In genomic region chr17:31069845-31070244, GRCm38 (mm10) we compare ENCODE assay signal across 18 mouse cellular contexts. TPM values are rescaled to one million over a fixed set of nuclear protein-coding genes. Genes with fewer than 3 reads are reported as not detected.
A peak's percentile ranks its signal among the peaks of the same experiment; 100 is the strongest.
DNase-seq lines count a peak whose midpoint lies in the region; ATAC-seq and TF ChIP-seq lines count a peak whose summit lies in the region.
"Had no signal": no experiment of that assay in that cellular context is flagged by ENCODE, and none has a peak within 500 bp of the region (broad histone marks: within the 10 kb centered on the region; RNA-seq: fewer than 3 reads in every experiment).

No protein-coding gene starts in this region.

- no peaks in the 10 kb centered on the region for H3K27me3 ChIP-seq in forebrain, embryonic 15.5 days
- H3K27me3 ChIP-seq in forebrain, embryonic 16.5 days (replicated peaks; ENCODE audit: control insufficient read depth, insufficient read depth, low read length), result no peaks in the 10 kb centered on the region
- no peaks in the 10 kb centered on the region for H3K27me3 ChIP-seq in limb, embryonic 12.5 days
- H3K27me3 ChIP-seq in limb, embryonic 10.5 days (ENCODE audit: low read depth, poor library complexity, severe bottlenecking), result no peaks in the 10 kb centered on the region
- no peaks in the 10 kb centered on the region for H3K27me3 ChIP-seq in liver, embryonic 14.5 days (ENCODE audit: control insufficient read depth, insufficient read depth, low read length)
- H3K27me3 ChIP-seq: heart, embryonic 13.5 days; stomach, embryonic 15.5 days had no signal

- 74% methylated on average over 4 of the region's 4 CpGs for WGBS in forebrain, embryonic 15.5 days
- WGBS in forebrain, embryonic 16.5 days, result 70% methylated on average over 4 of the region's 4 CpGs
- WGBS in limb, embryonic 12.5 days, result 80% methylated on average over 4 of the region's 4 CpGs
- WGBS in limb, embryonic 10.5 days, result 81% methylated on average over 4 of the region's 4 CpGs
- 13% methylated on average over 4 of the region's 4 CpGs for WGBS in liver, embryonic 14.5 days (ENCODE audit: insufficient replicate concordance)

- no peak overlapping the region for H3K4me2 ChIP-seq in forebrain, embryonic 15.5 days (replicated peaks)
- H3K4me2 ChIP-seq in forebrain, embryonic 16.5 days (ENCODE audit: low read length), result no peak overlapping the region
- no peak overlapping the region for H3K4me2 ChIP-seq in limb, embryonic 12.5 days
- H3K4me2 ChIP-seq in liver, embryonic 14.5 days (ENCODE audit: low read depth), result no peak overlapping the region
- H3K4me2 ChIP-seq: stomach, embryonic 15.5 days had no signal

- peaks cover 11% of the 10 kb centered on the region for H3K36me3 ChIP-seq in forebrain, embryonic 15.5 days
- H3K36me3 ChIP-seq in forebrain, embryonic 16.5 days (ENCODE audit: control insufficient read depth, insufficient read depth), result no peaks in the 10 kb centered on the region
- no peaks in the 10 kb centered on the region for H3K36me3 ChIP-seq in limb, embryonic 12.5 days
- H3K36me3 ChIP-seq in limb, embryonic 10.5 days, result no peaks in the 10 kb centered on the region
- no peaks in the 10 kb centered on the region for H3K36me3 ChIP-seq in liver, embryonic 14.5 days (replicated peaks; ENCODE audit: control insufficient read depth, insufficient read depth, low read depth)
- H3K36me3 ChIP-seq: stomach, embryonic 15.5 days had no signal

- peaks cover 52% of the 10 kb centered on the region for H3K4me1 ChIP-seq in forebrain, embryonic 15.5 days
- H3K4me1 ChIP-seq in forebrain, embryonic 16.5 days (replicated peaks; ENCODE audit: control insufficient read depth, insufficient read depth, low read length), result peaks cover 45% of the 10 kb centered on the region
- peaks cover 78% of the 10 kb centered on the region for H3K4me1 ChIP-seq in limb, embryonic 12.5 days (replicated peaks)
- peaks cover 89% of the 10 kb centered on the region for H3K4me1 ChIP-seq in limb, embryonic 10.5 days
- H3K4me1 ChIP-seq in liver, embryonic 14.5 days (replicated peaks; ENCODE audit: control insufficient read depth in 2 of 2, insufficient read depth in 2 of 2, low read length in 1 of 2), result peaks cover 49 to 52% of the 10 kb centered on the region in 2 experiments

- no peak for TF ChIP-seq CTCF in liver, embryonic 14.5 days (IDR thresholded peaks at IDR 0.05; ENCODE audit: low read depth)

- H3K9me3 ChIP-seq in forebrain, embryonic 15.5 days, result no peaks in the 10 kb centered on the region
- H3K9me3 ChIP-seq in forebrain, embryonic 16.5 days (ENCODE audit: control insufficient read depth, low read length), result no peaks in the 10 kb centered on the region
- H3K9me3 ChIP-seq in limb, embryonic 12.5 days, result no peaks in the 10 kb centered on the region
- H3K9me3 ChIP-seq in limb, embryonic 10.5 days (replicated peaks), result no peaks in the 10 kb centered on the region
- H3K9me3 ChIP-seq in liver, embryonic 14.5 days (ENCODE audit: control insufficient read depth, low read length), result no peaks in the 10 kb centered on the region
- H3K9me3 ChIP-seq: heart, embryonic 13.5 days; megakaryocyte, embryonic 14.5 days; stomach, embryonic 15.5 days had no signal

- H3K9ac ChIP-seq in forebrain, embryonic 15.5 days (replicated peaks), result no peak overlapping the region
- H3K9ac ChIP-seq in forebrain, embryonic 16.5 days (replicated peaks; ENCODE audit: low read depth, low read length), result no peak overlapping the region
- no peak overlapping the region for H3K9ac ChIP-seq in limb, embryonic 12.5 days (replicated peaks)
- no peak overlapping the region for H3K9ac ChIP-seq in liver, embryonic 14.5 days (replicated peaks)
- H3K9ac ChIP-seq: heart, embryonic 13.5 days; stomach, embryonic 15.5 days had no signal

- ATAC-seq in forebrain, embryonic 15.5 days (replicated peaks), result no peak
- ATAC-seq in forebrain, embryonic 16.5 days, result no peak
- ATAC-seq in limb, embryonic 12.5 days (ENCODE audit: insufficient number of reproducible peaks, insufficient read depth, low FRiP score, low TSS enrichment, low read depth), result no peak
- ATAC-seq in liver, embryonic 14.5 days (ENCODE audit: insufficient read depth), result no peak

- DNase-seq in limb, embryonic 10.5 days (ENCODE audit: low spot score), result no peak
- DNase-seq in brain, adult 2 months (ENCODE audit: low read depth, low spot score), result peak; percentile 2
- DNase-seq in liver, embryonic 14.5 days (ENCODE audit: low read depth in 3 of 3, low spot score in 3 of 3), result no peak
- no peak for DNase-seq in urinary bladder, postnatal 4 days (ENCODE audit: low spot score in 2 of 2)
- DNase-seq: adrenal gland, adult 2 months; embryo, embryonic 11 days; kidney, adult 9 months; kidney, postnatal 25 days; lung, postnatal 14 days; retina, postnatal 1 day; thymus, adult 18-20 months had no signal

- no peak overlapping the region for H3K4me3 ChIP-seq in forebrain, embryonic 15.5 days
- H3K4me3 ChIP-seq in forebrain, embryonic 16.5 days (replicated peaks; ENCODE audit: low read length), result no peak overlapping the region
- no peak overlapping the region for H3K4me3 ChIP-seq in limb, embryonic 12.5 days (replicated peaks)
- no peak overlapping the region for H3K4me3 ChIP-seq in limb, embryonic 10.5 days
- H3K4me3 ChIP-seq in liver, embryonic 14.5 days (ENCODE audit: insufficient read depth in 1 of 2, low read depth in 2 of 2, low read length in 2 of 2), result no peak overlapping the region
- H3K4me3 ChIP-seq: heart, embryonic 13.5 days; stomach, embryonic 15.5 days had no signal

- TF ChIP-seq EP300 in liver, embryonic 14.5 days (IDR thresholded peaks at IDR 0.05; ENCODE audit: low read depth), result peak; percentile 61; the same call in 1 of the 2 replicates

- H3K27ac ChIP-seq in forebrain, embryonic 15.5 days (replicated peaks), result 0 out of 2 replicates have a peak overlapping the region, but pooled peaks have one; percentile 69
- no peak overlapping the region for H3K27ac ChIP-seq in forebrain, embryonic 16.5 days (ENCODE audit: low read length)
- 0 out of 2 replicates have a peak overlapping the region, but pooled peaks have one; percentile 74 for H3K27ac ChIP-seq in limb, embryonic 12.5 days
- H3K27ac ChIP-seq in limb, embryonic 10.5 days, result no peak overlapping the region; the same call in 1 of the 2 replicates
- no peak overlapping the region for H3K27ac ChIP-seq in liver, embryonic 14.5 days
- H3K27ac ChIP-seq: stomach, embryonic 15.5 days had no signal

RNA-seq across cellular contexts. Expression of gene Abcg1, which starts 12.4 kb away (rescaled TPM):
- 20.2 and 20.8 TPM in 2 replicates for polyA plus RNA-seq in forebrain, embryonic 15.5 days (2015; fragmentation: Nextera tagmentation; extraction: Ambion mirVana)
- polyA plus RNA-seq in forebrain, embryonic 16.5 days (2015; fragmentation: Nextera tagmentation; extraction: Ambion mirVana), result 19.3 and 20.4 TPM in 2 replicates
- 8.9 and 10.9 TPM in 2 replicates for polyA plus RNA-seq in limb, embryonic 12.5 days (2016; fragmentation: Nextera tagmentation; extraction: Ambion mirVana)
- polyA plus RNA-seq in limb, embryonic 10.5 days (2016; fragmentation: Nextera tagmentation; extraction: Ambion mirVana), result 4.1 and 5.0 TPM in 2 replicates
- 1.6 and 2.3 TPM in 2 replicates for polyA plus RNA-seq in liver, embryonic 14.5 days (2012; rRNA removed)
- 6.1 and 6.4 TPM in 2 replicates for polyA plus RNA-seq in liver, embryonic 14.5 days (2014; fragmentation: Nextera tagmentation; extraction: Ambion mirVana)

RNA-seq across cellular contexts. Expression of gene Tff3, which starts 59.6 kb away (rescaled TPM):
- 0.39 TPM in 1 of 2 replicates, not detected in the other for polyA plus RNA-seq in forebrain, embryonic 15.5 days (2015; fragmentation: Nextera tagmentation; extraction: Ambion mirVana)
- polyA plus RNA-seq in forebrain, embryonic 16.5 days (2015; fragmentation: Nextera tagmentation; extraction: Ambion mirVana), result not detected in 2 replicates
- polyA plus RNA-seq in limb, embryonic 12.5 days (2016; fragmentation: Nextera tagmentation; extraction: Ambion mirVana), result not detected in 2 replicates
- polyA plus RNA-seq in limb, embryonic 10.5 days (2016; fragmentation: Nextera tagmentation; extraction: Ambion mirVana), result not detected in 2 replicates
- 10.1 and 16.8 TPM in 2 replicates for polyA plus RNA-seq in liver, embryonic 14.5 days (2012; rRNA removed)
- 27.4 and 27.6 TPM in 2 replicates for polyA plus RNA-seq in liver, embryonic 14.5 days (2014; fragmentation: Nextera tagmentation; extraction: Ambion mirVana)
- polyA plus RNA-seq: heart, embryonic 13.5 days; urinary bladder, adult 2 months had no signal

Comparison
In these comparisons a context has a peak if more than half of its experiments do, and no peak if none do; other contexts are left out.
1. H3K27ac ChIP-seq: peak in forebrain, embryonic 15.5 days (single experiment) and limb, embryonic 12.5 days (single experiment); none in forebrain, embryonic 16.5 days (single experiment), limb, embryonic 10.5 days (single experiment) and liver, embryonic 14.5 days (single experiment).